Mouse (Mus musculus) liver, embryonic 11.5 days (tissue): Measurements from ENCODE around the gene Nemf. TPM values are rescaled to one million over a fixed set of nuclear protein-coding genes. Genes with fewer than 3 reads are reported as not detected.

Experiments
- ATAC-seq: fragments of 200-750 bp; cut with Nextera tagmentation; replicated peaks from 2 replicates; pipeline ENCODE4 v1.8.0; 2017; ENCODE audit warnings: moderate number of reproducible peaks, mild to moderate bottlenecking, moderate TSS enrichment, moderate library complexity; ENCODE audit not compliant: low FRiP score
- DNase-seq: peaks from one replicate; pipeline ENCODE4 v3.0.0-alpha.2; 2017; ENCODE audit warnings: low spot score
- H3K27ac ChIP-seq: fragments of 300-500 bp; sonication (generic); 2 replicates; pipeline ENCODE4 v1.5.1; 2014; ENCODE audit warnings: mild to moderate bottlenecking, low read depth, low read length, control low read depth
- H3K27me3 ChIP-seq: fragments of 300-500 bp; sonication (generic); replicated peaks from 2 replicates; pipeline ENCODE4 v1.6.1; 2014; ENCODE audit warnings: low read length, mixed read lengths; ENCODE audit not compliant: control insufficient read depth, insufficient read depth
- H3K36me3 ChIP-seq: fragments of 300-500 bp; sonication (generic); 2 replicates; pipeline ENCODE4 v1.6.1; 2014; ENCODE audit warnings: mild to moderate bottlenecking, low read length, moderate library complexity, mixed read lengths; ENCODE audit not compliant: control insufficient read depth, insufficient read depth
- H3K4me1 ChIP-seq: fragments of 300-500 bp; sonication (generic); replicated peaks from 2 replicates; pipeline ENCODE4 v1.6.1; 2014; ENCODE audit warnings: low read length, mixed read lengths; ENCODE audit not compliant: control insufficient read depth, insufficient read depth
- H3K4me2 ChIP-seq: fragments of 300-500 bp; sonication (generic); 2 replicates; pipeline ENCODE4 v1.6.1; 2014; ENCODE audit warnings: mild to moderate bottlenecking, control low read depth, moderate library complexity
- H3K4me3 ChIP-seq: fragments of 300-500 bp; sonication (generic); 2 replicates; pipeline ENCODE4 v1.5.1; 2014; ENCODE audit warnings: low read depth, low read length, control low read depth
- H3K9ac ChIP-seq: fragments of 300-500 bp; sonication (generic); 2 replicates; pipeline ENCODE4 v1.6.1; 2014; ENCODE audit warnings: low read depth, low read length, control low read depth
- H3K9me3 ChIP-seq: fragments of 300-500 bp; sonication (generic); 2 replicates; pipeline ENCODE4 v1.6.1; 2016; ENCODE audit warnings: low read length, inconsistent platforms, mixed read lengths; ENCODE audit not compliant: control insufficient read depth
- WGBS: fragments of 180-500 bp; shearing (Covaris S2); extraction: QIAGEN DNeasy Blood & Tissue Kit; methylation state at CpG from one replicate; pipeline ENCODE4 v1.1.7; 2014; 5-methylcytosine and 5-hydroxymethylcytosine counted together
- polyA plus RNA-seq: library from polyadenylated mRNA; unstranded; fragments of >200 nt; fragmentation: Nextera tagmentation; extraction: Ambion mirVana; gene quantifications from 2 replicates; pipeline ENCODE4 v1.2.1, GENCODE M21; 2014

The Nemf gene
- polyA plus RNA-seq, 1 experiment from 2014 or later: 81.7 TPM

DNA sequence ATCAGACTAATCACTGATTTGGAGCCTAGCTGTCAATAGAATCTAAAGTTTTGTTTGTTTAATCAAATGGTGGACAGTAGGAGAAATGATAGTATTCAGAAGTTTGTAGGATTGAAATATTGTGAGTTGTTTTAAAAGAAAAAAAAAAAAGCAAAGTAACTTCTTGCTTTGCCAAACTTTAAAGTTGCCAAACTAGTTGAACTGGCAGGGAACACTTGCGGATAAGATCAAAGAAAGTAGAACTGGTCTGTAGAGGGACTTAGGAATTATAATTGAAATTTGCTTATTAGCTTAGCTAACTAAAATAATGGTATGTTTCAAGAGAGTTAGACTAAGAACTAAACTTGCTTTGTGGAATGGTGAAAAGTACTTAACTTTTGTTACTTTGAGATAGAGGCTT, 20.2 kb upstream of the Nemf start:
- Histone ChIP-seq H3K9me3 (no peaks in the 10 kb centered on the region), H3K4me3 (no peak overlapping the region), H3K27me3 (no peaks in the 10 kb centered on the region), H3K4me1 (peaks cover 4% of the 10 kb centered on the region), H3K36me3 (peaks cover 2% of the 10 kb centered on the region), H3K9ac (no peak overlapping the region), H3K4me2 (no peak overlapping the region), H3K27ac (no peak overlapping the region)
- ATAC-seq (no peak), DNase-seq (no peak)
- WGBS: 96% methylated on average over 1 of the region's 1 CpGs

DNA sequence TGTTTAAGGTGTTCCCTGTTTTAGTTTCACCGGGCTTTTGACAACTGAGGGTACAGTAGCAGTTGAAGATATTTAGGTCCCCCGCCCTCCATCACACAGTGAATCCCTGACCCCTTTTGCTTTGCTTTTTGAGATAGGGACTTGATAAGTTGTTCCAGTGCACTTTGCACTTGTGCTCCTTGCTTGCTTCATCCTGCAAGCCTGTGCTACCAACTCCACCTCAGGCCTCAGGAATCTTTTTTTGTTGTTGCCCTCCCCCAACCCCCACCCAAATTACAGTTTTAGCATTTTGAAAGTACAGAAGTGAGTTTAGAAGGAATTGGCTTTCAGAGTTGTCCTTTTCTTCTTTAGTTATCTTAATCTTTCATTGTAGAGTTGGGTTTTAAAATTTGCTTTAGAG, 19.2 kb upstream of the Nemf start:
- peak overlapping the region; percentile 33; the same call in 1 of the 2 replicates for H3K4me2 ChIP-seq
- peaks cover 2% of the 10 kb centered on the region for H3K36me3 ChIP-seq
- 51% methylated on average over 2 of the region's 2 CpGs for WGBS
- H3K4me1 ChIP-seq: peaks cover 4% of the 10 kb centered on the region
- no peak overlapping the region for H3K27ac ChIP-seq
- ATAC-seq (no peak), DNase-seq (no peak)
- H3K9me3 ChIP-seq: no peaks in the 10 kb centered on the region
- H3K4me3 ChIP-seq: no peak overlapping the region
- no peak overlapping the region for H3K9ac ChIP-seq
- H3K27me3 ChIP-seq: no peaks in the 10 kb centered on the region

DNA sequence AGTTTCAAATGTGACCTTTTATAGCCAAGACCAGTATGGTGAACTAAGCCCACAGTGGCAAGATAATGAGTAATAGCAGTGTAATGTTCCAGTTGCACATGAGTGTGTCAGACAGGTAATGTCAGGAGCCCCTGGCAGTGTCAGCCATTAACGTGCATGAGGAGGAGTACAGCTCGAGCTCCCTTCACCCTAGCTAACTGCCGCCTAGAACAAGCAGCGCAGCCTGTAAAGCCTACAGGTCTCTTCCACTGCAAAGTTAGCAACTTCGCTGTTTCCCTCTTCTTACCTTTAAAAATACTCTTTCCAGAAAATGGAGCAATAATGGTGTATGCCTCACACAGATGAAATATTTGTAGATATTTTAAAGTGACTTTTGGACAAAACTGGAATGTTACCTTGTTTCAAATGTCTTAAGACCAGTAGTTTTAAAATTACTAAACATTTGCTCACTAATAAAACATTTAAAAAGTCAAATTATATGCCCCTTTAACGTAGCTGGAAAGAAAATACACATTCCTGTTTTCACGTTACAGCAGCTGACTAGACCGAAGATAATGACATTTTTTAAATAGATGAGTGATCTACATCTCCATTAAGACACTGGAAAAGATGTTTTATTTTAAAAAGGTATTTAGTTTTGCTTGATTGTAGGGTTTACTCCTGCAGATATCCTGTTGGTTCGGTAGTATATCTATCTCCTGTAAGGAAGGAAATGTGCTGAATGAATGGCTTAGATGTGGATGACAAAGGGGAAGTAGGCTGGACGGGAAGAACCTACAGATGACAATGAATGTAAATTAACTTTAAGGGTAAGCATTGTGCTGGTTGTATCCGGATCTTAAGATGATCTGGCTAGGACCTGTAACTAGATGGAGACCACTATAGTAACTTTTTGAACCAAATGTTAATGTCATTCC, 17.1 kb upstream of the Nemf start:
- H3K4me1 ChIP-seq: peaks cover 10% of the 10 kb centered on the region
- no peaks in the 10 kb centered on the region for H3K27me3 ChIP-seq
- H3K4me2 ChIP-seq: peak overlapping the region; percentile 95
- H3K9me3 ChIP-seq: no peaks in the 10 kb centered on the region
- DNase-seq: no peak
- H3K27ac ChIP-seq: no peak overlapping the region
- H3K36me3 ChIP-seq: peaks cover 2% of the 10 kb centered on the region
- 28% methylated on average over 11 of the region's 11 CpGs for WGBS
- no peak for ATAC-seq
- H3K9ac ChIP-seq: peak overlapping the region; percentile 99
- H3K4me3 ChIP-seq: peak overlapping the region; percentile 96

DNA sequence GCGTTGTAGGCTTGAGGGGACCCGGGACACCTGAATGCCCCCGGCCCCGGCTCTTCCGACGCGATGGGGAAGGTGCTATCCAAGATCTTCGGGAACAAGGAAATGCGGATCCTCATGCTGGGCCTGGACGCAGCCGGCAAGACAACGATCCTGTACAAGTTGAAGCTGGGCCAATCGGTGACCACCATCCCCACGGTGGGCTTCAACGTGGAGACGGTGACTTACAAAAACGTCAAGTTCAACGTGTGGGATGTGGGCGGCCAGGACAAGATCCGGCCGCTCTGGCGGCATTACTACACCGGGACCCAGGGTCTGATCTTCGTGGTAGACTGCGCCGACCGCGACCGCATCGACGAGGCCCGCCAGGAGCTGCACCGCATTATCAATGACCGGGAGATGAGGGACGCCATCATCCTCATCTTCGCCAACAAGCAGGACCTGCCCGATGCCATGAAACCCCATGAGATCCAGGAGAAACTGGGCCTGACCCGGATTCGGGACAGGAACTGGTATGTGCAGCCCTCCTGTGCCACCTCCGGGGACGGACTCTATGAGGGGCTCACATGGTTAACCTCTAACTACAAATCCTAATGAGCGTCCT, 15.9 kb upstream of the Nemf start:
- H3K4me2 ChIP-seq: peak overlapping the region; percentile 95
- peak overlapping the region; percentile 96 for H3K4me3 ChIP-seq
- under 1% methylated on average over 42 of the region's 42 CpGs for WGBS
- peak; percentile 3; the same call in 1 of the 2 replicates for ATAC-seq
- peak overlapping the region; percentile 99 for H3K9ac ChIP-seq
- H3K27ac ChIP-seq: peak overlapping the region; percentile 92
- H3K9me3 ChIP-seq: no peaks in the 10 kb centered on the region
- DNase-seq: peak; percentile 68
- peaks cover 10% of the 10 kb centered on the region for H3K4me1 ChIP-seq
- peaks cover 2% of the 10 kb centered on the region for H3K36me3 ChIP-seq
- no peaks in the 10 kb centered on the region for H3K27me3 ChIP-seq

DNA sequence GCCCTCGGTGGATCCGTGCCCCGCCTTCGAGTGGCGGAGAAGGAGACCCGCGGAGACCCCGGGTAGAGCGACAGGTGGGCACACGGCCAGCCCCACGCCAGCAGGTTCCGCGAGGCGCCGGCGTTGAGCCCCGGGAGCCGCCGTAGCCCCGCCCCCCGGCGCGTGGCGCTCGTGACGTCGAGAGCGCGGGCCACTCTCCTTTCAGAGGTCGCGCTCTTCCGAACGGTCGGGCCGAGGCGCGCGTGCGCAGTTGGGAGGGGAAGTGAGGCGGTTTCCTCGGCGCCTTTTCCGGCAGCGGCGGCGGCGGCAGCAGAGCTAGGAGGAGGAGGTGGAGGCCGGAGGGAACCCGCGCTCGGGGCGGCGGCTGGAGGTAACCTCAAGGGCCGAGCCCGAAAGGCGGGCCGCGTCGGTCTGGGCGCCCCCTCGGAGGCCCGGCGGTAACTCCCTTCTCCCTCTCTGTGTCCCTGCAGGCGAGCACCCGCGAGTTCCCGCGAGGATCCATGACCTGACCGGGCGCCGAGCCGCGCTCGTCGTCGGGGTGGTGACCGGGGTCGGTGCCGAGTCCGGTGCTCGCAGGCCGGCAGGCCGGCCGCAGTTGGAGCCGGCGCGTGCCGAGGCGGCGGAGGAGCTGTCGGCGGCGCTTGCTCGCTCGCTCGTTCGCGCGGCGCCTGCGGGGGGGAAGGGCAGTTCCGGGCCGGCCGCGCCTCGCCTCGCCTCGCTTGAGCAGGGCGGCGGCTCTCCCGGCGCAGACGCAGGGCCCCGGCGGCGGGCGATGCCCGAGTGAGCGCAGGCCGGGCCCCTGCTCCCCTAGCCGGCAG, 15.1 kb upstream of the Nemf start, which contains the start of the genes Arf6 and Gm9887:
Arf6 (plus strand) TSS at position 297 of the 818 bp plus-strand sequence.
Gm9887 (minus strand) TSS at position 605 of the 818 bp plus-strand sequence.
- DNase-seq: peak; percentile 98
- Histone ChIP-seq H3K27ac (peak within 1 kb of the TSS; percentile 92), H3K9ac (peak within 1 kb of the TSS; percentile 99), H3K4me1 (peaks cover 10% of the 10 kb centered on the region), H3K36me3 (peaks cover 2% of the 10 kb centered on the region), H3K27me3 (no peaks in the 10 kb centered on the region), H3K4me2 (peak within 1 kb of the TSS; percentile 95), H3K4me3 (peak within 1 kb of the TSS; percentile 96), H3K9me3 (no peaks in the 10 kb centered on the region)
- WGBS: under 1% methylated on average over 109 of the region's 121 CpGs
- peak; percentile 87 for ATAC-seq

DNA sequence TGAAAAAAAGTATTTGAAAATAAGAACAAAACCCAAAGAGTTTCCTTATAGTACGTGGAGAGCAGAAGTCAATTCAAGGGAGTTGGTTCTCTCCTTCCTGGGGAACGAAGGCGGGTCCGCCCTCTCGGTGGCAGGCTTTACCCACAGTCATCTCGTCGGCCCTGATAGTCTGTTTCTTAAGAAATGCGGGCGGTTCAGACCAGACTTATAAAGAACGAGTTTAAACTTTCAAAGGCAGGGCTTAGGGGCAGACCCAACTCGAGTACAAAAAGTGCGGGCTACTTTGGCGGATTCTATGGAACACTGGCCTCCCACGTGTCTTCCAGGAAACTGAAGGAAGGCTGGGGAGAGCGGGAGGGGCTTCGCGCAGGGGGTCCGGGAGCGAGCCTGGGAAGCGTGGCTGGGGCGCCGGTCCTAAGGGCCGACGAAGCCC, 14.5 kb upstream of the Nemf start:
- Histone ChIP-seq H3K27ac (peak overlapping the region; percentile 92), H3K36me3 (peaks cover 2% of the 10 kb centered on the region), H3K4me2 (peak overlapping the region; percentile 95), H3K9me3 (no peaks in the 10 kb centered on the region), H3K4me3 (peak overlapping the region; percentile 96), H3K4me1 (peaks cover 10% of the 10 kb centered on the region), H3K9ac (peak overlapping the region; percentile 99), H3K27me3 (no peaks in the 10 kb centered on the region)
- ATAC-seq (peak; percentile 70), DNase-seq (no peak)
- under 1% methylated on average over 24 of the region's 24 CpGs for WGBS

DNA sequence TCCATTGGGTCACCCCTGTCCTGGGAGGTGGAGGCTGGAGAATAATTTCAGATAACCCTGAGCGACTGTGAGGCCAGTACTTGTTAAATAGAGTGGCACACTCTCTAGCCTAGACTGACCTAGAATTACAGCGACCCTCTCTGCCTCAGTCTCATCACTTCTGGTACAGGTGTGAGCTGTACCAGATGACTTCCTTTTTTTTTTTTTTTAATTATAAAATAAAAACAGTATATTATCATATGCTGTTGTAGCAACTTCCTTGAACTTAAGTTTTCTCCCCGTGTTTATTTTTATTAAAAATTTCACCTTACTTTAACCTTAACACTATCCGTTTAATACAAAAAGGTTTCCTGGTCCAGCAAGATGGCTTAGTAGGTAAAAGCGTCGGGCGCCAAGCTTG, 14.0 kb upstream of the Nemf start:
- DNase-seq: no peak
- no peak for ATAC-seq
- H3K27me3 ChIP-seq: no peaks in the 10 kb centered on the region
- 11% methylated on average over 7 of the region's 7 CpGs for WGBS
- H3K27ac ChIP-seq: peak overlapping the region; percentile 92
- H3K4me1 ChIP-seq: peaks cover 9% of the 10 kb centered on the region
- H3K4me2 ChIP-seq: peak overlapping the region; percentile 95
- no peaks in the 10 kb centered on the region; the same call in 1 of the 2 replicates for H3K36me3 ChIP-seq
- H3K4me3 ChIP-seq: peak overlapping the region; percentile 96
- H3K9me3 ChIP-seq: no peaks in the 10 kb centered on the region
- H3K9ac ChIP-seq: peak overlapping the region; percentile 99

DNA sequence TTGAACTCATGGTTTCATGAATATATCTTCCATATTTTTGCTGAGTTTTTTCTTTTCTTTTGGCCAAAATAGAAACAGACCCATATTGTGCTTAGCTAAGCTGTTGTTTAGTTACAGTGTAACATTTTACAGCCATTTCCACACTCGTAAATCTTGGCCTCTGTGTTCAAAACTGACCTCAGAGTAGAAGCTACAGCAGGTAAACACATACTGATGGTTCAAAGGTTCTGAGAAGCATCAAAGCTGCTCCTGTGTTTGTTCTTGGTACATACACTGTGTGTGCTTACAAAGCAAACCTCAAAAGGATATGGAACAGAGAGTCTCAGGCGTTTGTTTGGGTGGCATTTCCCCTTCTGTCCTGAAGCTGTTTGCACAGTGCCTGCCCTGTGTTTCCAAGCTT, 10.6 kb upstream of the Nemf start:
- H3K4me1 ChIP-seq: peaks cover 13% of the 10 kb centered on the region
- no peak overlapping the region for H3K27ac ChIP-seq
- H3K4me2 ChIP-seq: 0 out of 2 replicates have a peak overlapping the region, but pooled peaks have one; percentile 14
- 54% methylated on average over 2 of the region's 2 CpGs for WGBS
- no peaks in the 10 kb centered on the region for H3K27me3 ChIP-seq
- H3K9me3 ChIP-seq: no peaks in the 10 kb centered on the region
- no peak overlapping the region for H3K9ac ChIP-seq
- ATAC-seq (no peak), DNase-seq (no peak)
- no peak overlapping the region for H3K4me3 ChIP-seq
- no peaks in the 10 kb centered on the region for H3K36me3 ChIP-seq
